Mouse (Mus musculus): ENCODE results near the gene Dnajc1.

DNA sequence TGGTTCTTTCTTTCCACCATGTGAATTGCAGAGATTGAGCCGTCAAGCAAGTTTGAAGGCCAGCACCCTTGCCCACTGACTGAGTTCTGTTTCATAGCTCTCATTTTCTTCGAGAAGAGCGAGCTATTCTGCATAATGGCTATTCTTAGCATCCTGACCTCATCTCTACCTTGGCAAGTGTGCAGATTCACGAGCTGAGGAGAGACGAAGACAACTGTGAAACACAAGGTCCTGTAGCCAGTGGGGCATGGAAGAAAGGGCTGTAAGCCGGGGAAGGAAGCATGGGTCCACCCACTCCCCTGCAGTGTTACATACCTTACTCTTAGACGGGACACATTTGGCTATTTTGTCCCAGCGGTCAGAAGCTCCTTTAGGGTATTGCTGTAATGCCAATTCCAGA, 173.5 kb downstream of the Dnajc1 start:
- TF ChIP-seq CTCF (IDR thresholded peaks at IDR 0.05; ENCODE audit: low read depth) (no peak), EP300 (IDR thresholded peaks at IDR 0.05; ENCODE audit: low read depth) (no peak)

Data from liver, postnatal 0 days (tissue).